Mouse (Mus musculus): Measurements from ENCODE around the gene Nos1ap.

GRCm38 (mm10) chr1:170270696-170271095 is 319.0 kb downstream of the Nos1ap start:
- TF ChIP-seq CTCF (IDR thresholded peaks at IDR 0.05; ENCODE audit: borderline replicate concordance, extremely low read depth, insufficient read depth, insufficient read length), result no peak
- no peak for TF ChIP-seq POLR2A (IDR thresholded peaks at IDR 0.05; ENCODE audit: borderline replicate concordance, extremely low read depth, insufficient read depth, insufficient read length, poor library complexity, severe bottlenecking)
